Mouse (Mus musculus): ENCODE results near the gene Pla2r1. TPM values are rescaled to one million over a fixed set of nuclear protein-coding genes. Genes with fewer than 3 reads are reported as not detected.
A peak's percentile ranks its signal among the peaks of the same experiment; 100 is the strongest.

Pla2r1 gene
- 0.32 and 0.57 TPM in 2 replicates for polyA plus RNA-seq (2012; rRNA removed)

GRCm38 (mm10) chr2:60552902-60553682 is at the start of gene Pla2r1:
Gene Pla2r1 (minus strand): TSS chr2:60553308.
- DNase-seq (ENCODE audit: extremely low spot score in 1 of 2, low spot score in 1 of 2) = no peak

DNA sequence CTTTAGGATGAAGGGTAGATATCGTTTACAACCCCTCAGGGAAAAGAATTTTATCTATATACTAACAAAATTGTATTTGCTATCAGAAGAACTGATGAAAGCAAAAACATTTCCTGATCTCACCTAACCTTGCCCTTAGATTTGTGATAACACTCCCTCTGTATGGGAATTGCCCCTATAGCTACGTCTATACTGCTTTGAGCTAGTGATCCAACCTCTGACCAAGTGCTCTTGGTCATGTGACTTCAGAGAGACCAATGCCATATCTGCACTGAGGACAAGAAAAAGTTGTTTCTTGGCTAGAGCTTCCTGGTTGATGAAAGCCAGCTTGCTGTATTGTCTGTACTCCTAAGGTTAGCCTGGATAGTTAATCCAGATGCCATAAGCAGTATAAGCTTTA is 48.2 kb upstream of the Pla2r1 start:
- no peak for DNase-seq (ENCODE audit: extremely low spot score in 1 of 2, low spot score in 1 of 2)

- no peak for DNase-seq (ENCODE audit: extremely low spot score in 1 of 2, low spot score in 1 of 2)
These were observed 47.8 kb upstream of the Pla2r1 start for GRCm38 (mm10) chr2:60600863-60601262.

- no peak for DNase-seq (ENCODE audit: extremely low spot score in 1 of 2, low spot score in 1 of 2)
These were observed 30.3 kb upstream of the Pla2r1 start for GRCm38 (mm10) chr2:60583416-60583815.

DNA sequence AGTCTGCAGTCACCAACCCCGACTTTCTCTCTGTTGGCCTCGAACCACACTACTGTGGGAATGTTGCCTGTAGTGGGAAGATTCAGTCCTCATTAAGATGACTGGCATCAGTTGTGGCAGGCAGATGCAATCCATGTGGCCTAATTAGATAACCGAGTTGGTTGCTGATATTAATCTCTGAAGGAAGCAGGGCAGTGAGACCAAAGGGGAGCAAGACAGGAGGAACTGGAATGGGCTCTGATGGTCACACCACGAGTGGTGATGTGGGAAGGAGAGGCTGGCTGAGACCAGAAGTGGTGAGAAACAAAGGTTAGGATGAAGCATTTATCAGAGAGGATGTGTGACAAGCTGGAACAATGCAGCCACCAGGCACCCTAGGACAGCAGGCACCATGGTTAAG is 1.5 kb upstream of the Pla2r1 start:
- DNase-seq (ENCODE audit: extremely low spot score in 1 of 2, low spot score in 1 of 2) = no peak

GRCm38 (mm10) chr2:60552177-60552901 is 769 bp downstream of the Pla2r1 start:
- DNase-seq (ENCODE audit: extremely low spot score in 1 of 2, low spot score in 1 of 2) = no peak

DNA sequence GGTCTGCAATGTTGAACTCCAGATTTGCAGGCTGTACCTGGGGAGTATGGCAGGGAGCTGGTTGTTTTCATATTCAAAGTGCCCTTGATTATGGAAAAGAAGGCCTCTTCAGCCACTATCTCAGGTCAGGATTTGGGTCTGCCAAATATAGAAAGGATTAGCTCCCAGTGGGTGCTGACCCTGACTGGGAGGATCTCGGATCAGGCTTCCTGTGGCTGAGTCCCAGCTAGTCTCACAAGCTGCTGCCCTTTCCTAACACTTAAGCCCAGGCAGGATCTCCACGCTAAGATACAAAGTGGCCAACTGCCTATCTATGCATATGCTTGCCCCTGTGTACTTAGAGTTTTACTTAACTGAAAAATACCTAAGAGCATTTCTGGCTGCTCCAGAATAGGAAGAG is 1.4 kb downstream of the Pla2r1 start:
- no peak for DNase-seq (ENCODE audit: extremely low spot score in 1 of 2, low spot score in 1 of 2)

- no peak for DNase-seq (ENCODE audit: extremely low spot score in 1 of 2, low spot score in 1 of 2)
These were observed 2.6 kb downstream of the Pla2r1 start for GRCm38 (mm10) chr2:60550521-60550920.

- no peak for DNase-seq (ENCODE audit: extremely low spot score in 1 of 2, low spot score in 1 of 2)
These were observed 3.3 kb downstream of the Pla2r1 start for GRCm38 (mm10) chr2:60549851-60550250.

DNA sequence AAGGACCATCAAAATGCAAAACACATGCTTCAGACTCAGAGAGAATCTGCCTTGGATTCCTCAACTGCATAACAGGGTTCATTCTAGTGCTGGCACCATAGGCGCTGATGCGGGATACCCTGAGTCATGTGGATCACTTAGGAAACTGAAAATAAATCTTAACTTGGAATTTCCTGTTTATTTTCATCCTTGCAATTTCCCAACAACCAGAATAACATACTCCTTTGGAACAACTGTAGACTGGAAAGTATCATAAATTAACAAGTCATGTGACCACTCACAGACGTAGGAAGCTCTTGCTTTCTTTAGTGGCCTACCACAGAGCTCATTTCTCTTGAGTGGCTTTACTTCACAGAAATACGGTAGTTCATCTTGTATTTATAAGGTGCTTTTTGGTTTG is 7.0 kb downstream of the Pla2r1 start:
- no peak for DNase-seq (ENCODE audit: extremely low spot score in 1 of 2, low spot score in 1 of 2)

- no peak for DNase-seq (ENCODE audit: extremely low spot score in 1 of 2, low spot score in 1 of 2)
These were observed 9.1 kb downstream of the Pla2r1 start for GRCm38 (mm10) chr2:60544006-60544405.

GRCm38 (mm10) chr2:60541745-60542144 is 11.4 kb downstream of the Pla2r1 start:
- DNase-seq (ENCODE audit: extremely low spot score in 1 of 2, low spot score in 1 of 2) = no peak

GRCm38 (mm10) chr2:60540346-60540745 is 12.8 kb downstream of the Pla2r1 start:
- DNase-seq (ENCODE audit: extremely low spot score in 1 of 2, low spot score in 1 of 2) = no peak

GRCm38 (mm10) chr2:60538710-60539109 is 14.4 kb downstream of the Pla2r1 start:
- no peak for DNase-seq (ENCODE audit: extremely low spot score in 1 of 2, low spot score in 1 of 2)

DNA sequence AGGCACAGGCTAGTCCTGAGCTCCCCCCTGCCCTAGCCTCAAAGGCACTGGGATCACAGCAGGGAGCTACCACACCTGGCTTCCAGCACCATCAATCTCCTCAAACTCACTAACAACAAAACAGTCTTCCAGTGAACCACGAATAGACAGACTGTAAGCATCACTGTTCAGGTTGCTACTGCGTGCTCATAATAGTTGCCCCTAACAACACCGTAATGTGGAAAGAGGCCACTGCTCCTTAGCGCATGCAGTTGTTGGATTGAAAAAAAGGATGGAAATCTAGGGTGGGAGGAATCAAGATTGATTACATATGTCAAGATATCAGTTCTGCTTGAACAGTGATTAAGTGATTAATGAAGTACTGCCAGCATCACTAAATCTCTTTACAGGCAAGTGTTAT is 14.8 kb downstream of the Pla2r1 start:
- no peak for DNase-seq (ENCODE audit: extremely low spot score in 1 of 2, low spot score in 1 of 2)

- no peak for DNase-seq (ENCODE audit: extremely low spot score in 1 of 2, low spot score in 1 of 2)
These were observed 18.4 kb downstream of the Pla2r1 start for GRCm38 (mm10) chr2:60534755-60535154.

DNA sequence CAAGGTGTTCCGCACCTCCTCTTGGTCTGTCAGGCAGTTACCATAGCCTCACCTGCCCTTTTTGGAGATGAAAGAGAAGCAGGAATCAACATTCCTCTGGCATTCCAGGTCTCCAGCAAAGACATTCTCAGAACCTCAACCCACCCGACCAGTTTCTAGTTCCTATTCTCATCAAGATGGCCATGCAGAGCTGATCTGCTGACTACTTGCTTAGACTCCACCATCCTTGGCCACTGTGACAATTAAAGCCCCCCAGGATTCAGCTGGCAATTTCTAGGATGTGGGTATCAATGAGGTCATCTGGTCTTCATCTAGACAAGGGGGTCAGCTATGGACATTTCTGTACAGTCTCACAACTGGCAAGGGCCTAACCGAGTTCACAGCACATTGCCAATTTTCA is 20.1 kb downstream of the Pla2r1 start:
- no peak for DNase-seq (ENCODE audit: extremely low spot score in 1 of 2, low spot score in 1 of 2)

GRCm38 (mm10) chr2:60532495-60532894 is 20.6 kb downstream of the Pla2r1 start:
- no peak for DNase-seq (ENCODE audit: extremely low spot score in 1 of 2, low spot score in 1 of 2)

DNA sequence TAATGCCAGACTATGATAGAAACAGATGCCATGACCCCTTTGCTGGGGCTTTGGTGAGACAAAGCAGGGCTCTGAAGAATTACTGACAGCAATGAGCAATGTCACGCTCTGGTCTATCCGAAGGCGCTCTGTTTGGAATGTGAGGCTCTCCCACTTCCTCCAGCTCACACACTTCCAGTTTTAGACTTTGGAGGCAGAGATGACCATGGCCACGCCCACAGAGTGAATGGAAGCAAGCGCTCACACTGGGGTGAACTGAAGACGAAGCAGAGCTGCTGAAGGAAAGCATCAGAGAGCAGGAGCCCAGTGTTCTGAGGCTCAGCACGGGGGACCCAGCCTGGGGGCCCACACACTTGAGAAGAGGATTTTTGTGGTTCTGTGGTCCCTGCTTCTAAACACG is 37.3 kb downstream of the Pla2r1 start:
- DNase-seq (ENCODE audit: extremely low spot score in 1 of 2, low spot score in 1 of 2) = peak in 1 of 2 experiments; percentile 15

DNA sequence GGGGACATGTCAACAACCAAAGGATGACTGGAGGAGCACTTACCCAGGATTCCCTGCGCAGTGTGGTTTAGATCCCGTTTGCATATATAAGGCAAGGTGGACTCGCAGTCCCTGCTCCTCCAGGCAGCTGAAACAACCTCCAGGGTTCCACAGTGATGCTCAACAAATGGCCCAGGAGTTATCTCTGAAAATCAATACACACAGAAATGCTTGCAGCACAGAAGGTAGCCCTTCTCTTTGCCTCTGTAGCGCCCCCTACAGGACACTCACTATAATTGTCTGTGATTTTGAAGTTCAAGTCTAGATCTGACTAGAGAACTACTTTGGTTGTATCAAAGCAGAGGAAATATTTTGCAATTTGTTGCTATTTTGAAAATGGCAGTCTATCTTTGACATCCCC is 38.2 kb downstream of the Pla2r1 start:
- no peak for DNase-seq (ENCODE audit: extremely low spot score in 1 of 2, low spot score in 1 of 2)

DNA sequence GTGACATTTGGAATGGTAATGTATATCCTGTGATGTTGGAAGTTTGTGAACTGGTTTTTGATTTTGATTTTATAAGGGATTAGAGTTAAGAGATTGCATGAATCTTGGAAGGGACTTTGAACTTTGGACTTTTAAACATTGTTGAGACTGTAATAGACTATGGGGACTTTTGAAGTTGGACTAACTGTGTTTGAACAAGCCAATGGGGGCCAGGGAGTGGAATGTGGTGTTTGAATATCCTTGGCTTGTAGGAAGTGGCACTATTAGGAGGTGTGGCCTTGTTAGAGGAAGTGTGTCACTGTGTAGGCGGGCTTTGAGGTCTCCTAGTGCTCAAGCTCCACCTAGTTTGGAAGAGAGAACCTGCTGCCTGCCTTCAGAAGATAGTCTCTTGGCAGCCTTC is 42.4 kb downstream of the Pla2r1 start:
- DNase-seq (ENCODE audit: extremely low spot score in 1 of 2, low spot score in 1 of 2) = no peak

- no peak for DNase-seq (ENCODE audit: extremely low spot score in 1 of 2, low spot score in 1 of 2)
These were observed 48.0 kb downstream of the Pla2r1 start for GRCm38 (mm10) chr2:60505145-60505544.

Data from frontal cortex, adult 2 months (tissue).